Mouse (Mus musculus): Measurements from ENCODE around the gene Ano10. TPM values are rescaled to one million over a fixed set of nuclear protein-coding genes. Genes with fewer than 3 reads are reported as not detected.

Gene Ano10
- polyA plus RNA-seq (2014; fragmentation: Illumina TruSeq; extraction: RNeasy Lipid Tissue Mini Kit (QIAGEN cat#74804); ENCODE audit: low read depth, low replicate concordance): 68.4 TPM

DNA sequence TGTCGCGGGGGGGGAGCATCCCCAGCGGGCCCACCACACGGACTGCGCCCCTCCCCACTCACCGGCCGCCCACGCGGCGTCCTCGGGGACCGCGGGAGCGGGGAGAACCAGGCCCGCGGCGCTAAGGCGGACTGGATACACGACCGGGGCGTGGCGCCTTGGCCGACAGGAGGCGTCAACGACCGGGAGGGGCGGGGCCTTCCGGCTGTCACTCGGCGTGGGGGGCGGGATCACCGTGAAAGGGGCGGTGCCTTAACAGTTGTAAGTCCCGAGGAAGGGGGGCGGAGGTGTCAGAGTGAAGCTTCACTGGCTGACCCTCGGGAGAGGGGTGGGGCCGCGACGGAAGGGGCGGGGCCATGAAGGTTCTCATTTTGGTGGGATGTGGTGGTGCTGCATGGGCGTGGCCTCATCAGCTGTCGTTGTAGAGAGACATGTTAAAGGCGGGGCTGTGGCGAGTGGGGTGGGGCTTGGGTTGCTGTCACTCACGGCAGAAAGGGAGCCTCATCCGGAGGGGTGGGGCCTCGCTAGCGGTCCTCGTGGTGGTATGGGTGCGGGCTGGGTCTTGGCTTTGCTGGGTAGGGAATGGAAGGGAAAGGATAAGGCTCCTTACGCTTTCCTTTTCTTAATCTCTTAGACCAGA, at the start of gene Ano10:
Gene Ano10 (minus strand): TSS at position 182 of the 640 bp plus-strand sequence.

Other genes starting within 250 kb of the Ano10 start
- gene Snrk, start 177.2 kb downstream of the Ano10 start, polyA plus RNA-seq (2014; fragmentation: Illumina TruSeq; extraction: RNeasy Lipid Tissue Mini Kit (QIAGEN cat#74804); ENCODE audit: low read depth, low replicate concordance): 70.1 TPM
- gene Abhd5, start 57.2 kb upstream of the Ano10 start, polyA plus RNA-seq (2014; fragmentation: Illumina TruSeq; extraction: RNeasy Lipid Tissue Mini Kit (QIAGEN cat#74804); ENCODE audit: low read depth, low replicate concordance): 79.6 TPM